20 mouse cellular contexts compared by ENCODE assay signal in genomic region chr14:48800857-48801256, GRCm38 (mm10).
A peak's percentile ranks its signal among the peaks of the same experiment; 100 is the strongest.
DNase-seq lines count a peak whose midpoint lies in the region; ATAC-seq and TF ChIP-seq lines count a peak whose summit lies in the region.
"Had no signal": no experiment of that assay in that cellular context is flagged by ENCODE, and none has a peak within 500 bp of the region (broad histone marks: within the 10 kb centered on the region; RNA-seq: fewer than 3 reads in every experiment).

No protein-coding gene starts in this region.

- H3K4me3 ChIP-seq in heart, embryonic 15.5 days = no peak overlapping the region
- H3K4me3 ChIP-seq in embryonic facial prominence, embryonic 14.5 days (ENCODE audit: low read depth, low read length) = no peak overlapping the region
- peak overlapping the region; percentile 23; the same call in 1 of the 2 replicates for H3K4me3 ChIP-seq in midbrain, embryonic 10.5 days
- H3K4me3 ChIP-seq in midbrain, postnatal 0 days (ENCODE audit: low read depth, low read length) = no peak overlapping the region
- H3K4me3 ChIP-seq: embryonic facial prominence, embryonic 13.5 days; hindbrain, embryonic 10.5 days; left cerebral cortex, adult 2 months; limb, embryonic 10.5 days had no signal

- no peak for DNase-seq in heart, adult 18-20 months
- DNase-seq in embryonic facial prominence, embryonic 14.5 days (ENCODE audit: low spot score) = peak; percentile 5
- no peak for DNase-seq in midbrain, embryonic 10.5 days (ENCODE audit: low spot score)
- peak; percentile 12 for DNase-seq in midbrain, postnatal 0 days (ENCODE audit: low spot score)
- DNase-seq in thymus, postnatal 14 days = no peak
- no peak for DNase-seq in ovary, postnatal 10 days (ENCODE audit: low spot score)
- DNase-seq: B cell, adult 2 months; cerebellum, adult 9-10 months; gastrocnemius, postnatal 36 days; kidney, adult 8-10 months; kidney, postnatal 14 days; liver, postnatal 0 days; lung, postnatal 36 days; right cerebral cortex, postnatal 14 days; spleen, adult 18-20 months had no signal

- H3K9me3 ChIP-seq in heart, embryonic 15.5 days (replicated peaks) = no peaks in the 10 kb centered on the region
- no peaks in the 10 kb centered on the region for H3K9me3 ChIP-seq in embryonic facial prominence, embryonic 14.5 days (ENCODE audit: control insufficient read depth, low read length)
- no peaks in the 10 kb centered on the region for H3K9me3 ChIP-seq in midbrain, embryonic 10.5 days (replicated peaks)
- H3K9me3 ChIP-seq in midbrain, postnatal 0 days (ENCODE audit: low read length) = no peaks in the 10 kb centered on the region
- H3K9me3 ChIP-seq: embryonic facial prominence, embryonic 13.5 days; hindbrain, embryonic 10.5 days; limb, embryonic 10.5 days had no signal

- peak; percentile 28; the same call in 1 of the 2 replicates for TF ChIP-seq CTCF in midbrain, postnatal 0 days (IDR thresholded peaks at IDR 0.05)

- H3K27ac ChIP-seq in heart, embryonic 15.5 days = no peak overlapping the region
- no peak overlapping the region for H3K27ac ChIP-seq in embryonic facial prominence, embryonic 14.5 days (replicated peaks; ENCODE audit: low read depth, low read length)
- peak overlapping the region; percentile 67 for H3K27ac ChIP-seq in midbrain, embryonic 10.5 days (replicated peaks)
- H3K27ac ChIP-seq in midbrain, postnatal 0 days (ENCODE audit: low read depth, low read length) = no peak overlapping the region
- H3K27ac ChIP-seq: embryonic facial prominence, embryonic 13.5 days; hindbrain, embryonic 10.5 days; left cerebral cortex, adult 2 months; limb, embryonic 10.5 days had no signal

- no peaks in the 10 kb centered on the region for H3K27me3 ChIP-seq in heart, embryonic 15.5 days
- peaks cover 15% of the 10 kb centered on the region; the same call in 1 of the 2 replicates for H3K27me3 ChIP-seq in embryonic facial prominence, embryonic 14.5 days (replicated peaks; ENCODE audit: control insufficient read depth, insufficient read depth, low read length)
- H3K27me3 ChIP-seq in midbrain, embryonic 10.5 days (ENCODE audit: low read depth, poor library complexity, severe bottlenecking) = peaks cover 23% of the 10 kb centered on the region
- H3K27me3 ChIP-seq in midbrain, postnatal 0 days (ENCODE audit: insufficient read depth, low read length) = no peaks in the 10 kb centered on the region

- 25% methylated on average over 5 of the region's 5 CpGs for WGBS in heart, embryonic 15.5 days
- 16% methylated on average over 5 of the region's 5 CpGs for WGBS in embryonic facial prominence, embryonic 14.5 days
- WGBS in midbrain, embryonic 10.5 days = 29% methylated on average over 5 of the region's 5 CpGs
- WGBS in midbrain, postnatal 0 days = 12% methylated on average over 5 of the region's 5 CpGs

- no peaks in the 10 kb centered on the region for H3K4me1 ChIP-seq in heart, embryonic 15.5 days (replicated peaks)
- H3K4me1 ChIP-seq in embryonic facial prominence, embryonic 14.5 days (ENCODE audit: control insufficient read depth, insufficient read depth, low read length) = no peaks in the 10 kb centered on the region
- H3K4me1 ChIP-seq in midbrain, embryonic 10.5 days = peaks cover 31% of the 10 kb centered on the region
- no peaks in the 10 kb centered on the region for H3K4me1 ChIP-seq in midbrain, postnatal 0 days (ENCODE audit: insufficient read depth, low read length)

- H3K9ac ChIP-seq in heart, embryonic 15.5 days = no peak overlapping the region
- no peak overlapping the region for H3K9ac ChIP-seq in embryonic facial prominence, embryonic 14.5 days (ENCODE audit: low read depth, low read length)
- no peak overlapping the region for H3K9ac ChIP-seq in midbrain, postnatal 0 days (replicated peaks; ENCODE audit: low read length, poor library complexity, severe bottlenecking)
- H3K9ac ChIP-seq: embryonic facial prominence, embryonic 13.5 days; liver, postnatal 0 days had no signal

- ATAC-seq in heart, embryonic 15.5 days (replicated peaks; ENCODE audit: insufficient number of reproducible peaks, insufficient read depth, low FRiP score, low read depth) = no peak
- no peak for ATAC-seq in embryonic facial prominence, embryonic 14.5 days (ENCODE audit: low read depth)
- no peak for ATAC-seq in midbrain, postnatal 0 days (ENCODE audit: low FRiP score)
- ATAC-seq: liver, postnatal 0 days had no signal

- H3K4me2 ChIP-seq in heart, embryonic 15.5 days = 0 out of 2 replicates have a peak overlapping the region, but pooled peaks have one; percentile 14
- no peak overlapping the region for H3K4me2 ChIP-seq in embryonic facial prominence, embryonic 14.5 days (ENCODE audit: low read depth, low read length)
- no peak overlapping the region for H3K4me2 ChIP-seq in midbrain, postnatal 0 days (ENCODE audit: low read depth, low read length, poor library complexity, severe bottlenecking)

- no peaks in the 10 kb centered on the region for H3K36me3 ChIP-seq in heart, embryonic 15.5 days
- no peaks in the 10 kb centered on the region for H3K36me3 ChIP-seq in embryonic facial prominence, embryonic 14.5 days (ENCODE audit: control insufficient read depth, insufficient read depth, low read length)
- H3K36me3 ChIP-seq in midbrain, embryonic 10.5 days = peaks cover 22% of the 10 kb centered on the region
- H3K36me3 ChIP-seq in midbrain, postnatal 0 days (ENCODE audit: insufficient read depth, low read length) = no peaks in the 10 kb centered on the region
- H3K36me3 ChIP-seq: embryonic facial prominence, embryonic 13.5 days; hindbrain, embryonic 10.5 days; limb, embryonic 10.5 days had no signal

Comparison
In these comparisons a context has a peak if more than half of its experiments do, and no peak if none do; other contexts are left out.
1. DNase-seq: peak in embryonic facial prominence, embryonic 14.5 days (single experiment) and midbrain, postnatal 0 days (single experiment); none in heart, adult 18-20 months (0 of 2), midbrain, embryonic 10.5 days (single experiment), thymus, postnatal 14 days (single experiment) and ovary, postnatal 10 days (single experiment).